Mouse (Mus musculus): ENCODE measurements at regions not wholly inside any gene's neighbourhood (a gene's known extent, or its start where the extent isn't known, plus 50 kb on each side); places are given as distances from the start of the nearest gene placed in this dataset.

- TF ChIP-seq CTCF (conservative IDR thresholded peaks at IDR 0.05; ENCODE audit: low read length) (no peak), POU5F1 (IDR thresholded peaks at IDR 0.05; ENCODE audit: borderline replicate concordance, low read length) (no peak)
These were observed 203.2 kb upstream of the Ell2 start for GRCm38 (mm10) chr13:75503394-75503793.
